Mouse (Mus musculus) stomach, embryonic 14.5 days (tissue): Measurements from ENCODE around the gene Dhrs7. TPM values are rescaled to one million over a fixed set of nuclear protein-coding genes. Genes with fewer than 3 reads are reported as not detected.

Source experiments
- ATAC-seq: fragments of 200-750 bp; cut with Nextera tagmentation; 2 replicates; pipeline ENCODE4 v1.8.0; 2017; ENCODE audit warnings: low read depth, moderate TSS enrichment; ENCODE audit not compliant: insufficient number of reproducible peaks, insufficient read depth, low FRiP score
- H3K27ac ChIP-seq: fragments of 300-500 bp; sonication (generic); 2 replicates; pipeline ENCODE4 v1.5.1; 2014; ENCODE audit warnings: mild to moderate bottlenecking, low read length, moderate library complexity, mixed read lengths
- H3K27me3 ChIP-seq: fragments of 300-500 bp; sonication (generic); 2 replicates; pipeline ENCODE4 v1.6.1; 2014; ENCODE audit warnings: low read length, control low read depth, mixed read lengths; ENCODE audit not compliant: control insufficient read depth, insufficient read depth
- H3K36me3 ChIP-seq: fragments of 300-500 bp; sonication (generic); 2 replicates; pipeline ENCODE4 v1.6.1; 2014; ENCODE audit warnings: mild to moderate bottlenecking, control low read depth, low read length, moderate library complexity, mixed read lengths; ENCODE audit not compliant: control insufficient read depth, insufficient read depth
- H3K4me1 ChIP-seq: fragments of 300-500 bp; sonication (generic); 2 replicates; pipeline ENCODE4 v1.6.1; 2014; ENCODE audit warnings: low read length, control low read depth, mixed read lengths; ENCODE audit not compliant: control insufficient read depth, insufficient read depth
- H3K4me2 ChIP-seq: fragments of 300-500 bp; sonication (generic); replicated peaks from 2 replicates; pipeline ENCODE4 v1.6.1; 2014; ENCODE audit warnings: low read depth, low read length, control low read depth
- H3K4me3 ChIP-seq: fragments of 300-500 bp; sonication (generic); 2 replicates; pipeline ENCODE4 v1.5.1; 2014; ENCODE audit warnings: low read depth, low read length, control low read depth
- H3K9ac ChIP-seq: fragments of 300-500 bp; sonication (generic); replicated peaks from 2 replicates; pipeline ENCODE4 v1.6.1; 2014; ENCODE audit warnings: low read depth, mild to moderate bottlenecking, control low read depth, low read length, moderate library complexity, mixed read lengths
- H3K9me3 ChIP-seq: fragments of 300-500 bp; sonication (generic); 2 replicates; pipeline ENCODE4 v1.6.1; 2016; ENCODE audit warnings: low read depth, low read length, control low read depth; ENCODE audit not compliant: control insufficient read depth
- WGBS: fragments of 180-500 bp; shearing (Covaris S2); extraction: QIAGEN DNeasy Blood & Tissue Kit; methylation state at CpG from one replicate; pipeline ENCODE4 v1.1.7; 2014; 5-methylcytosine and 5-hydroxymethylcytosine counted together
- polyA plus RNA-seq: library from polyadenylated mRNA; unstranded; fragments of >200 nt; fragmentation: Nextera tagmentation; extraction: Ambion mirVana; gene quantifications from 2 replicates; pipeline ENCODE4 v1.2.1, GENCODE M21; 2014

Dhrs7 gene
- polyA plus RNA-seq, 1 experiment from 2014 or later, result 16.1 TPM

DNA sequence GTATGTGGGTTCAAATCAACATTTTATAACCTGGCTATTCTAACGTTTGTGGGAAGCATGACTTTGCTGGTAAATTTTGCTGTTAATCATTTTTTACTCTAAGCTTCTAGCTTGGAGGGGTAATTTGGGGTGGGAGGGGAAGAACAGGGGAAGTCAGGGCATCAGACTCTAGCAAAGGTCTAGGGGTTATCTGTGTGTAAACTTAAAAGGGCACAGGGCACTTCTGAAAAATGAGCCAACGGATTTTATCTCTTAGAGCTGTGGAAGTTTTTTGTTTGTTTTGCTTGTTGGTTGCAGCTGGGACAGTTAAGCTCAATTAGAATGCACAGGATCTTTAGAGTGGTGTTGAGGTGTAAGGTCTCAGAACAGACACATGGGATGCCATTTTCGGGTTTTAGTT is 26.7 kb downstream of the Dhrs7 start:
- no peak overlapping the region for H3K9ac ChIP-seq
- H3K4me3 ChIP-seq, result no peak overlapping the region
- ATAC-seq, result no peak
- no peaks in the 10 kb centered on the region for H3K27me3 ChIP-seq
- H3K4me1 ChIP-seq, result no peaks in the 10 kb centered on the region
- 64% methylated on average over 3 of the region's 3 CpGs for WGBS
- no peak overlapping the region for H3K4me2 ChIP-seq
- H3K27ac ChIP-seq, result no peak overlapping the region
- H3K36me3 ChIP-seq, result no peaks in the 10 kb centered on the region
- peaks cover 5% of the 10 kb centered on the region; the same call in 1 of the 2 replicates for H3K9me3 ChIP-seq

DNA sequence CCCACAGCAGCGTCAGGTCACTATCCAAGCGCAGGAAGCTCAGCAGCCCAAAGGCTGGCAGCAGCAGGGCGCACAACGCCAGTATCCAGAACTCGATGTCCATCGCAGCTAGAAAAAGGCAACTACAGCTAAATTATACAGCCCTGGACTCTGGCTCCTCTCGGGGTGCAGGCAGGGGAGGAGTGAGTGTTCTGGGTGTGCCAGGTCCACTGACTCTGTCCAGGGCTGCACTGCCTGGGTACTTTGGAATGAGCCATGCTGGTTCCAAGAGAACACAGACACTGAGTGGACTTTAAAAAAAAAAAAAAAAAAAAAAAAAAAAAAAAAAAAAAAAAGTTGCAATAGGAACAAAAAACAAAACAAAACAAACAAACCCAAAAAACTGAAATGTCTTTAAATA is 36.0 kb downstream of the Dhrs7 start:
- Histone ChIP-seq H3K4me1 (no peaks in the 10 kb centered on the region), H3K27me3 (no peaks in the 10 kb centered on the region), H3K36me3 (no peaks in the 10 kb centered on the region), H3K4me3 (no peak overlapping the region), H3K9me3 (no peaks in the 10 kb centered on the region), H3K4me2 (no peak overlapping the region), H3K9ac (no peak overlapping the region), H3K27ac (no peak overlapping the region)
- ATAC-seq, result no peak
- WGBS, result 94% methylated on average over 7 of the region's 7 CpGs

GRCm38 (mm10) chr12:72622853-72623496 is 41.7 kb downstream of the Dhrs7 start:
- no peaks in the 10 kb centered on the region for H3K9me3 ChIP-seq
- H3K4me1 ChIP-seq, result no peaks in the 10 kb centered on the region
- 68% methylated on average over 5 of the region's 5 CpGs for WGBS
- no peak overlapping the region for H3K9ac ChIP-seq
- H3K27me3 ChIP-seq, result no peaks in the 10 kb centered on the region
- no peaks in the 10 kb centered on the region for H3K36me3 ChIP-seq
- no peak overlapping the region for H3K4me2 ChIP-seq
- H3K4me3 ChIP-seq, result no peak overlapping the region
- H3K27ac ChIP-seq, result no peak overlapping the region
- no peak for ATAC-seq

DNA sequence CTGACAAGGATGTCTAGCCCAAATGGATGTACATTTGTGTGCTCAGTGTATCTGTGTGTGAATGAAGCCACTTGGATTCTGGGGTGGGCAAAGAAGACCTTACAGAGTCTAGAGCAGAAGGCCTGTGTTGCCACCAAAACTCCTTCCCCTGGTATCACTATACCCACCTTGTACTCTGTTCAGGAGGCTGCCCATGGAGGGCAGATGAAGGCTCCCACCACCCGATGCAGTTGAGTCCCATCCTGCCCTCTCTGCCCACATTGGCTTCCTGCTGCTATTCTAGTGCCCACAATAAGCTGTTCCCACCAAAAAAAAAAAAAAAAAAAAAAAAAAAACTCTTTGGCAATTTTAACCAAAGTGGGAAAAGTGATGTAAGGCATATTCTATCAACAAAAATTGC is 43.3 kb downstream of the Dhrs7 start:
- Histone ChIP-seq H3K4me2 (no peak overlapping the region), H3K36me3 (no peaks in the 10 kb centered on the region), H3K27ac (no peak overlapping the region), H3K27me3 (no peaks in the 10 kb centered on the region), H3K9ac (no peak overlapping the region), H3K4me1 (no peaks in the 10 kb centered on the region), H3K4me3 (no peak overlapping the region), H3K9me3 (no peaks in the 10 kb centered on the region)
- WGBS, result 84% methylated on average over 1 of the region's 1 CpGs
- ATAC-seq, result no peak

GRCm38 (mm10) chr12:72620856-72621255 is 43.9 kb downstream of the Dhrs7 start:
- H3K9me3 ChIP-seq, result no peaks in the 10 kb centered on the region
- ATAC-seq, result no peak
- no peak overlapping the region for H3K27ac ChIP-seq
- no peak overlapping the region for H3K9ac ChIP-seq
- no peaks in the 10 kb centered on the region for H3K36me3 ChIP-seq
- WGBS, result 87% methylated on average over 7 of the region's 7 CpGs
- H3K4me3 ChIP-seq, result no peak overlapping the region
- H3K4me2 ChIP-seq, result no peak overlapping the region
- H3K27me3 ChIP-seq, result no peaks in the 10 kb centered on the region
- no peaks in the 10 kb centered on the region for H3K4me1 ChIP-seq

DNA sequence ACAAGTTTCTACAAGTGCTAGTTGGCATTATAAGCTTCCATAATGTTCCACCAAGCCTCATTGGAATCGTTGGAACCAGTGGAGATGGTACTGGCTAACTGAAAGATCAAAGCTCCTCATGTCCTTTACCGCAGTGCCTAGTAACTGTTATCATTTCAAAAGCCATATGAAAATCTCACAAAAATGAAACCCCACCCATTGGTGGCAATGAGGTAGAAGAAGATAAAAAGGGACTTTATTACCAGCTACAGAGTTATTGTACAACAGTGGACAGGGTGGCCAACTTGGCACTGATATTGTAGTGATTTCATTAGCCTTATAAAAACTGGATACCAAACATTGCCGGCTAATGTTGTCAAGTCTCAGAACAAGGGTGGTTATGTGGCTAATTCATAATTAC is 52.7 kb downstream of the Dhrs7 start:
- 91% methylated on average over 3 of the region's 3 CpGs for whole genome bisulfite sequencing
- Histone ChIP-seq H3K9ac (no peak overlapping the region), H3K9me3 (no peaks in the 10 kb centered on the region), H3K4me3 (no peak overlapping the region), H3K27me3 (no peaks in the 10 kb centered on the region), H3K36me3 (no peaks in the 10 kb centered on the region), H3K4me2 (no peak overlapping the region), H3K27ac (no peak overlapping the region), H3K4me1 (no peaks in the 10 kb centered on the region)
- ATAC-seq, result no peak

Other genes starting within 250 kb of the Dhrs7 start
- gene Lrrc9, start 223.0 kb downstream of the Dhrs7 start, polyA plus RNA-seq, result 0.34 and 0.42 TPM in 2 replicates
- gene Pcnx4, start 128.5 kb downstream of the Dhrs7 start, polyA plus RNA-seq, result 11.2 and 12.2 TPM in 2 replicates
- gene Gm4756, start 15.2 kb downstream of the Dhrs7 start, polyA plus RNA-seq, result not detected in 2 replicates
- 52.4 and 61.3 TPM in 2 replicates for gene Ppm1a, start 92.5 kb upstream of the Dhrs7 start, polyA plus RNA-seq